Mouse (Mus musculus): Measurements from ENCODE around the gene Kng1. TPM values are rescaled to one million over a fixed set of nuclear protein-coding genes. Genes with fewer than 3 reads are reported as not detected.

Kng1 gene
- total RNA-seq, 2 experiments from 2014 or later, result 0.11 TPM; not detected in 1

- ATAC-seq (ENCODE audit: poor library complexity, severe bottlenecking), result no peak
These were observed 55.3 kb downstream of the Kng1 start for GRCm38 (mm10) chr16:23112861-23113435.

- no peak for ATAC-seq (ENCODE audit: poor library complexity, severe bottlenecking)
These were observed 56.2 kb downstream of the Kng1 start for GRCm38 (mm10) chr16:23113903-23114302.

- no peak for ATAC-seq (ENCODE audit: poor library complexity, severe bottlenecking)
These were observed 56.9 kb downstream of the Kng1 start for GRCm38 (mm10) chr16:23114339-23115171.

- ATAC-seq (ENCODE audit: poor library complexity, severe bottlenecking), result no peak
These were observed 57.8 kb downstream of the Kng1 start for GRCm38 (mm10) chr16:23115486-23115885.

- ATAC-seq (ENCODE audit: poor library complexity, severe bottlenecking), result no peak
These were observed 59.5 kb downstream of the Kng1 start for GRCm38 (mm10) chr16:23117173-23117572.

GRCm38 (mm10) chr16:23122446-23122845 lies 64.8 kb downstream of the Kng1 start:
- ATAC-seq (ENCODE audit: poor library complexity, severe bottlenecking), result no peak

- ATAC-seq (ENCODE audit: poor library complexity, severe bottlenecking), result no peak
These were observed 65.4 kb downstream of the Kng1 start for GRCm38 (mm10) chr16:23123104-23123503.

GRCm38 (mm10) chr16:23124398-23124797 lies 66.7 kb downstream of the Kng1 start:
- ATAC-seq (ENCODE audit: poor library complexity, severe bottlenecking), result no peak

- no peak; the same call in 1 of the 2 replicates for ATAC-seq (ENCODE audit: poor library complexity, severe bottlenecking)
These were observed 69.6 kb downstream of the Kng1 start for GRCm38 (mm10) chr16:23127311-23127672.

GRCm38 (mm10) chr16:23127673-23128375 lies 70.2 kb downstream of the Kng1 start, which contains the start of gene Rfc4:
Gene Rfc4, minus strand, starts transcription at chr16:23127737.
- peak; percentile 98 for ATAC-seq (ENCODE audit: poor library complexity, severe bottlenecking)

GRCm38 (mm10) chr16:23130303-23130702 lies 72.6 kb downstream of the Kng1 start:
- no peak for ATAC-seq (ENCODE audit: poor library complexity, severe bottlenecking)

Other genes starting within 250 kb of the Kng1 start
- gene Crygs, start 246.3 kb upstream of the Kng1 start, total RNA-seq (2015), result not detected in 2 replicates
- gene Crygs, start 246.3 kb upstream of the Kng1 start, total RNA-seq (2017), result not detected in 2 replicates
- 14.3 and 24.1 TPM in 2 replicates for gene Tbccd1, start 200.2 kb upstream of the Kng1 start, total RNA-seq (2015)
- gene Tbccd1, start 200.2 kb upstream of the Kng1 start, total RNA-seq (2017), result 18.7 and 21.0 TPM in 2 replicates
- 62.0 and 63.4 TPM in 2 replicates for gene Dnajb11, start 200.0 kb upstream of the Kng1 start, total RNA-seq (2015)
- 142 and 147 TPM in 2 replicates for gene Dnajb11, start 200.0 kb upstream of the Kng1 start, total RNA-seq (2017)
- not detected in 2 replicates for gene Ahsg, start 166.6 kb upstream of the Kng1 start, total RNA-seq (2015)
- not detected in 2 replicates for gene Ahsg, start 166.6 kb upstream of the Kng1 start, total RNA-seq (2017)
- not detected in 2 replicates for gene Fetub, start 139.5 kb upstream of the Kng1 start, total RNA-seq (2015)
- gene Fetub, start 139.5 kb upstream of the Kng1 start, total RNA-seq (2017), result not detected in 2 replicates
- gene Hrg, start 106.8 kb upstream of the Kng1 start, total RNA-seq (2015), result not detected in 2 replicates
- not detected in 2 replicates for gene Hrg, start 106.8 kb upstream of the Kng1 start, total RNA-seq (2017)
- gene Kng2, start 28.4 kb upstream of the Kng1 start, total RNA-seq (2015), result 0.80 and 1.7 TPM in 2 replicates
- gene Kng2, start 28.4 kb upstream of the Kng1 start, total RNA-seq (2017), result 0.12 and 0.59 TPM in 2 replicates
- gene Eif4a2, start 49.6 kb downstream of the Kng1 start, total RNA-seq (2015), result 299 and 324 TPM in 2 replicates
- gene Eif4a2, start 49.6 kb downstream of the Kng1 start, total RNA-seq (2017), result 454 and 463 TPM in 2 replicates
- 107 and 122 TPM in 2 replicates for gene Rfc4, start 69.9 kb downstream of the Kng1 start, total RNA-seq (2015)
- gene Rfc4, start 69.9 kb downstream of the Kng1 start, total RNA-seq (2017), result 42.3 and 45.5 TPM in 2 replicates
- 0.55 and 0.80 TPM in 2 replicates for gene Adipoq, start 88.7 kb downstream of the Kng1 start, total RNA-seq (2015)
- 0.40 and 1.7 TPM in 2 replicates for gene Adipoq, start 88.7 kb downstream of the Kng1 start, total RNA-seq (2017)
- 2.4 and 2.8 TPM in 2 replicates for gene St6gal1, start 166.9 kb downstream of the Kng1 start, total RNA-seq (2015)
- gene St6gal1, start 166.9 kb downstream of the Kng1 start, total RNA-seq (2017), result 2.3 and 3.3 TPM in 2 replicates

Measured in megakaryocyte, adult 5-6 weeks (primary cell).